Mouse (Mus musculus) left cerebral cortex, adult 2 months (tissue): ENCODE data around the gene Vmn1r93. TPM values are rescaled to one million over a fixed set of nuclear protein-coding genes. Genes with fewer than 3 reads are reported as not detected.
"Not testable (repeated sequence)": the region's sequence is repeated elsewhere in the genome, so short reads cannot be mapped to it uniquely, and the experiment has no call there.

Experiments used
- DNase-seq, 2 experiments: peaks; one replicate each; pipeline ENCODE4 v3.0.0; 2021 to 2022; ENCODE audit warnings: low spot score in 2 of 2, mixed read lengths in 1 of 2; ENCODE audit errors: extremely low spot score in 1 of 2
- H3K27ac ChIP-seq: fragments of 200-600 bp; 2 replicates; pipeline ENCODE4 v1.8.1; 2022
- H3K4me3 ChIP-seq: fragments of 200-600 bp; 2 replicates; pipeline ENCODE4 v1.8.1; 2022
- intact Hi-C: fragments of 180-260 bp; cut with DNase I; formaldehyde crosslinking; loops from one replicate; pipeline ENCODE4 v1.15.1; 2025
- long read RNA-seq, 2 experiments: library from polyadenylated mRNA; stranded (forward); transcript quantifications; one replicate each; pipeline ENCODE4 v2.0.0; 2021; ENCODE audit warnings: borderline mapping rate in 2 of 2
- total RNA-seq, 2 experiments: library from RNA; stranded (reverse); gene quantifications; 2 replicates each; pipeline ENCODE4 v1.2.3; 2021

The Vmn1r93 gene
- total RNA-seq, result not detected
- long read RNA-seq, experiment 1, result 0 reads
- long read RNA-seq, experiment 2, result 0 reads

- intact Hi-C loops, H3K4me3 ChIP-seq, DNase-seq, H3K27ac ChIP-seq: not testable (repeated sequence)
Observed at GRCm38 (mm10) chr7:20138988-20139387, at the start of gene Vmn1r93. Gene Vmn1r93 (minus strand): TSS chr7:20139088.

- DNase-seq, H3K4me3 ChIP-seq, intact Hi-C loops, H3K27ac ChIP-seq: not testable (repeated sequence)
Observed at GRCm38 (mm10) chr7:20168277-20168676, 29.4 kb upstream of the Vmn1r93 start, which contains the start of gene Vmn1r94. Gene Vmn1r94 (minus strand): TSS chr7:20168377.

- intact Hi-C loops, DNase-seq, H3K27ac ChIP-seq, H3K4me3 ChIP-seq: not testable (repeated sequence)
Observed at GRCm38 (mm10) chr7:20122479-20122878, 16.4 kb downstream of the Vmn1r93 start, which contains the start of gene Gm16442. Gene Gm16442 (minus strand): TSS chr7:20122579.

- intact Hi-C loops, H3K4me3 ChIP-seq, DNase-seq, H3K27ac ChIP-seq: not testable (repeated sequence)
Observed at GRCm38 (mm10) chr7:20099380-20099779, 39.5 kb downstream of the Vmn1r93 start, which contains the start of gene Vmn1r91. Gene Vmn1r91 (plus strand): TSS chr7:20099680.

Other genes with a start within 250 kb of the Vmn1r93 start
- gene Pvr, start 217.9 kb downstream of the Vmn1r93 start, total RNA-seq, result 10 to 100 TPM; 14.6 to 14.8 TPM
- gene Igsf23, start 188.3 kb downstream of the Vmn1r93 start, total RNA-seq, result not detected
- not detected for gene Ceacam20, start 173.7 kb downstream of the Vmn1r93 start, total RNA-seq
- gene Nlrp9b, start 147.6 kb downstream of the Vmn1r93 start, total RNA-seq, result not detected
- gene Vmn1r91, start 39.4 kb downstream of the Vmn1r93 start, total RNA-seq, result not detected
- gene Gm16442, start 16.5 kb downstream of the Vmn1r93 start, total RNA-seq, result not detected
- not detected for gene Vmn1r94, start 29.3 kb upstream of the Vmn1r93 start, total RNA-seq
- not detected for gene Vmn1r95, start 54.6 kb upstream of the Vmn1r93 start, total RNA-seq
- not detected for gene Gm6164, start 66.5 kb upstream of the Vmn1r93 start, total RNA-seq
- gene Gm4498, start 94.7 kb upstream of the Vmn1r93 start, total RNA-seq, result not detected
- not detected for gene Gm5890, start 123.7 kb upstream of the Vmn1r93 start, total RNA-seq
- not detected for gene Gm4133, start 195.0 kb upstream of the Vmn1r93 start, total RNA-seq
- gene Gm5728, start 236.3 kb upstream of the Vmn1r93 start, total RNA-seq, result not detected